Mouse (Mus musculus): Measurements from ENCODE around the gene Ulk3. TPM values are rescaled to one million over a fixed set of nuclear protein-coding genes. Genes with fewer than 3 reads are reported as not detected.
A peak's percentile ranks its signal among the peaks of the same experiment; 100 is the strongest.

Ulk3 gene
- polyA plus RNA-seq, 1 experiment from 2014 or later = 20.3 TPM

- 72% methylated on average over 3 of the region's 3 CpGs for WGBS
- H3K27ac ChIP-seq = no peak overlapping the region
- ATAC-seq (ENCODE audit: insufficient number of reproducible peaks, insufficient read depth, low FRiP score, low TSS enrichment, low read depth) = no peak
Observed at GRCm38 (mm10) chr9:57557215-57557614, 32.0 kb upstream of the Ulk3 start.

GRCm38 (mm10) chr9:57558625-57559024 is 30.6 kb upstream of the Ulk3 start:
- Histone ChIP-seq H3K27ac (no peak overlapping the region), H3K9ac (no peak overlapping the region), H3K4me3 (no peak overlapping the region), H3K36me3 (no peaks in the 10 kb centered on the region), H3K4me1 (peaks cover 26% of the 10 kb centered on the region), H3K9me3 (no peaks in the 10 kb centered on the region), H3K27me3 (no peaks in the 10 kb centered on the region; the same call in 1 of the 2 replicates), H3K4me2 (no peak overlapping the region)
- WGBS = 85% methylated on average over 4 of the region's 4 CpGs
- no peak for ATAC-seq (ENCODE audit: insufficient number of reproducible peaks, insufficient read depth, low FRiP score, low TSS enrichment, low read depth)

More at GRCm38 (mm10) chr9:57557215-57557614, 32.0 kb upstream of the Ulk3 start:
- H3K4me2 ChIP-seq = no peak overlapping the region
- H3K27me3 ChIP-seq = no peaks in the 10 kb centered on the region; the same call in 1 of the 2 replicates
- H3K9me3 ChIP-seq = no peaks in the 10 kb centered on the region
- H3K36me3 ChIP-seq = no peaks in the 10 kb centered on the region
- peaks cover 15% of the 10 kb centered on the region for H3K4me1 ChIP-seq
- no peak overlapping the region for H3K9ac ChIP-seq
- H3K4me3 ChIP-seq = no peak overlapping the region

- peaks cover 26% of the 10 kb centered on the region for H3K4me1 ChIP-seq
- no peak overlapping the region for H3K9ac ChIP-seq
- WGBS = 62% methylated on average over 2 of the region's 2 CpGs
- H3K36me3 ChIP-seq = no peaks in the 10 kb centered on the region
- no peak overlapping the region for H3K4me2 ChIP-seq
- no peak overlapping the region for H3K27ac ChIP-seq
- ATAC-seq (ENCODE audit: insufficient number of reproducible peaks, insufficient read depth, low FRiP score, low TSS enrichment, low read depth) = no peak
- no peak overlapping the region for H3K4me3 ChIP-seq
- no peaks in the 10 kb centered on the region; the same call in 1 of the 2 replicates for H3K27me3 ChIP-seq
- H3K9me3 ChIP-seq = no peaks in the 10 kb centered on the region
Observed at GRCm38 (mm10) chr9:57559568-57559967, 29.7 kb upstream of the Ulk3 start.

- no peaks in the 10 kb centered on the region for H3K36me3 ChIP-seq
- 0 out of 2 replicates have a peak overlapping the region, but pooled peaks have one; percentile 18 for H3K27ac ChIP-seq
- no peaks in the 10 kb centered on the region; the same call in 1 of the 2 replicates for H3K27me3 ChIP-seq
- H3K4me1 ChIP-seq = peaks cover 26% of the 10 kb centered on the region
- 28% methylated on average over 7 of the region's 7 CpGs for WGBS
- no peak for ATAC-seq (ENCODE audit: insufficient number of reproducible peaks, insufficient read depth, low FRiP score, low TSS enrichment, low read depth)
- no peaks in the 10 kb centered on the region for H3K9me3 ChIP-seq
- H3K4me2 ChIP-seq = peak overlapping the region; percentile 84
- H3K4me3 ChIP-seq = peak overlapping the region; percentile 69
- peak overlapping the region; percentile 84 for H3K9ac ChIP-seq
Observed at GRCm38 (mm10) chr9:57560263-57560662, 29.0 kb upstream of the Ulk3 start.

- WGBS = under 1% methylated on average over 37 of the region's 37 CpGs
- H3K4me2 ChIP-seq = peak within 1 kb of the TSS; percentile 84
- peak within 1 kb of the TSS; percentile 77; the same call in 1 of the 2 replicates for H3K27ac ChIP-seq
Observed at GRCm38 (mm10) chr9:57560861-57561710, 28.2 kb upstream of the Ulk3 start, which contains the start of gene Scamp2. TSS of gene Scamp2 (plus strand) at chr9:57560943.

GRCm38 (mm10) chr9:57561711-57562099 is 27.5 kb upstream of the Ulk3 start:
- Histone ChIP-seq H3K9ac (peak overlapping the region; percentile 84), H3K4me3 (peak overlapping the region; percentile 69), H3K9me3 (no peaks in the 10 kb centered on the region), H3K4me1 (peaks cover 34% of the 10 kb centered on the region), H3K27me3 (no peaks in the 10 kb centered on the region; the same call in 1 of the 2 replicates), H3K36me3 (no peaks in the 10 kb centered on the region), H3K4me2 (peak overlapping the region; percentile 84), H3K27ac (no peak overlapping the region)
- WGBS = 82% methylated on average over 13 of the region's 13 CpGs
- no peak for ATAC-seq (ENCODE audit: insufficient number of reproducible peaks, insufficient read depth, low FRiP score, low TSS enrichment, low read depth)

More at GRCm38 (mm10) chr9:57560861-57561710, 28.2 kb upstream of the Ulk3 start, which contains the start of gene Scamp2:
- no peaks in the 10 kb centered on the region for H3K36me3 ChIP-seq
- ATAC-seq (ENCODE audit: insufficient number of reproducible peaks, insufficient read depth, low FRiP score, low TSS enrichment, low read depth) = peak; percentile 98
- peak within 1 kb of the TSS; percentile 84 for H3K9ac ChIP-seq
- H3K9me3 ChIP-seq = no peaks in the 10 kb centered on the region
- H3K27me3 ChIP-seq = no peaks in the 10 kb centered on the region; the same call in 1 of the 2 replicates
- H3K4me1 ChIP-seq = peaks cover 33% of the 10 kb centered on the region
- peak within 1 kb of the TSS; percentile 69 for H3K4me3 ChIP-seq

GRCm38 (mm10) chr9:57562896-57563372 is 26.3 kb upstream of the Ulk3 start:
- H3K9me3 ChIP-seq = no peaks in the 10 kb centered on the region
- no peak overlapping the region for H3K4me2 ChIP-seq
- 69% methylated on average over 4 of the region's 4 CpGs for WGBS
- H3K9ac ChIP-seq = peak overlapping the region; percentile 44; the same call in 1 of the 2 replicates
- peaks cover 34% of the 10 kb centered on the region for H3K4me1 ChIP-seq
- ATAC-seq (ENCODE audit: insufficient number of reproducible peaks, insufficient read depth, low FRiP score, low TSS enrichment, low read depth) = no peak
- H3K27ac ChIP-seq = no peak overlapping the region
- no peak overlapping the region for H3K4me3 ChIP-seq
- H3K36me3 ChIP-seq = peaks cover 3% of the 10 kb centered on the region
- no peaks in the 10 kb centered on the region; the same call in 1 of the 2 replicates for H3K27me3 ChIP-seq

- no peak overlapping the region for H3K9ac ChIP-seq
- WGBS = 90% methylated on average over 6 of the region's 6 CpGs
- H3K4me3 ChIP-seq = no peak overlapping the region
- no peaks in the 10 kb centered on the region for H3K27me3 ChIP-seq
- peaks cover 20% of the 10 kb centered on the region for H3K36me3 ChIP-seq
- H3K27ac ChIP-seq = no peak overlapping the region
- H3K4me2 ChIP-seq = no peak overlapping the region
- ATAC-seq (ENCODE audit: insufficient number of reproducible peaks, insufficient read depth, low FRiP score, low TSS enrichment, low read depth) = no peak
- H3K9me3 ChIP-seq = no peaks in the 10 kb centered on the region
- peaks cover 34% of the 10 kb centered on the region for H3K4me1 ChIP-seq
Observed at GRCm38 (mm10) chr9:57564609-57565008, 24.6 kb upstream of the Ulk3 start.

GRCm38 (mm10) chr9:57565741-57566221 is 23.5 kb upstream of the Ulk3 start:
- Histone ChIP-seq H3K9me3 (no peaks in the 10 kb centered on the region), H3K36me3 (peaks cover 26% of the 10 kb centered on the region), H3K9ac (peak overlapping the region; percentile 40; the same call in 1 of the 2 replicates), H3K27ac (peak overlapping the region; percentile 69), H3K4me2 (no peak overlapping the region), H3K27me3 (no peaks in the 10 kb centered on the region), H3K4me3 (no peak overlapping the region), H3K4me1 (peaks cover 30% of the 10 kb centered on the region)
- 30% methylated on average over 10 of the region's 10 CpGs for WGBS
- no peak for ATAC-seq (ENCODE audit: insufficient number of reproducible peaks, insufficient read depth, low FRiP score, low TSS enrichment, low read depth)

GRCm38 (mm10) chr9:57566846-57567245 is 22.4 kb upstream of the Ulk3 start:
- Histone ChIP-seq H3K27me3 (no peaks in the 10 kb centered on the region), H3K4me2 (no peak overlapping the region), H3K27ac (no peak overlapping the region; the same call in 1 of the 2 replicates), H3K4me3 (no peak overlapping the region), H3K36me3 (peaks cover 34% of the 10 kb centered on the region), H3K4me1 (peaks cover 23% of the 10 kb centered on the region), H3K9ac (no peak overlapping the region), H3K9me3 (no peaks in the 10 kb centered on the region)
- WGBS = 62% methylated on average over 8 of the region's 8 CpGs
- no peak for ATAC-seq (ENCODE audit: insufficient number of reproducible peaks, insufficient read depth, low FRiP score, low TSS enrichment, low read depth)

GRCm38 (mm10) chr9:57568500-57568899 is 20.8 kb upstream of the Ulk3 start:
- Histone ChIP-seq H3K4me1 (peaks cover 8% of the 10 kb centered on the region), H3K9me3 (no peaks in the 10 kb centered on the region), H3K27ac (no peak overlapping the region), H3K4me3 (no peak overlapping the region), H3K9ac (no peak overlapping the region), H3K36me3 (peaks cover 34% of the 10 kb centered on the region), H3K4me2 (no peak overlapping the region), H3K27me3 (no peaks in the 10 kb centered on the region)
- WGBS = 90% methylated on average over 6 of the region's 6 CpGs
- no peak for ATAC-seq (ENCODE audit: insufficient number of reproducible peaks, insufficient read depth, low FRiP score, low TSS enrichment, low read depth)
